Mouse (Mus musculus): ENCODE measurements around the gene Bbs9.

Gene Bbs9

DNA sequence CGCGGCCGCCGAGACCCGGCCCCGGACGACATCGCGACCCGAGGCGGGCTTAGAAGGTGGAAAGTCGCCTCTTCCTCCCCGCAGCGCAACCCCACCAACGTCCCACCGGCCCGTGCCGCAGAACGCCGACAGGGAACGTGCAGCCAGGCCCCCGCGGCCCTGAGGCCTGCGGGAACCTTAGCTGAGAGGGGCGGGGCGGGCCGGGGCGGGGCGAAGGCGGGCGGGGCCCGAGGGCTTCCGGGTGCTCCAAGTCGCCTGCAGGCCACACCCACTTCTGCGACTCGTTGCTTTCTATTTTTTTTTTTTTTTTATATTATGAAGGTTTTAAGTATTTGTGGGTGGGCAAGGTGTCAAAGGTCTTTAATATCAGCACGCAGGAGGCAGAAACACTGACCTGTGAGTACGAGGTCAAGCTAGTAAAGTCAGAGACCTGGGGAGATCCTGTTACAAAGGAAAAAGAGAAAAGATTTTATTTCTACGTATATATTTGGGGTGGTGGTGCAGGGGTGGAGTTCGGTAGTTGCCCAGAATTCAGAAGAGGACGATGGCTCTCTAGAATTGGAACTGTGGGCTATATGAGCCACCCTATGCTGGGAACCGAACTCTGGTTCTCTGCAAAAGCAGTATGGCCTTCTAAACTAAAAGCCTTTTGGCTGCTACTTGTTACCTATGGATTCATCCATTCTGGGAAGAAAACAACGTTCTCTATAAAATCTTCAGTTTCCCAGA is 7.2 kb upstream of the Bbs9 start:
- DNase-seq: peak; percentile 67 to 74

DNA sequence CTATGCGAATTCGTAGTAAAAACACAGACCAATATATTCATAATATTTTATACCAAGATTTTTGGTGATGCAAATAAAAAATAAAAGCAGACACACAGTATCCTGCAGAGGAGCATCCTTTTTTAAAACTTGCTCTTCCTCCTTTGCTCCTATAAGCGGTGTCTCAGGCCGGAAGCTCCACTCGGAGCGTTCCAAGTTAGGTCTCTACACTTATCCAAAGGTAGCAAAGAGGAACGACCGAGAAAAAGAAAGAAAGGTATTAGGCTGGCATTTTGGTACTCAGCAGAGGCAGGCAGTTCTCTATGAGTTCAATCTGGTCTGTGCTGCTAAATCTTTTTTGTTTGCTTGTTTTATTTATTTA is 6.6 kb upstream of the Bbs9 start:
- DNase-seq: no peak

GRCm38 (mm10) chr9:22469643-22470042 is 5.9 kb upstream of the Bbs9 start, which contains the start of gene Rp9:
Rp9 (minus strand) TSS chr9:22469743.
- DNase-seq: no peak

- DNase-seq: peak; percentile 16 to 24
Measured at GRCm38 (mm10) chr9:22476265-22476664, 750 bp downstream of the Bbs9 start.

GRCm38 (mm10) chr9:22478946-22479345 is 3.4 kb downstream of the Bbs9 start:
- no peak for DNase-seq

GRCm38 (mm10) chr9:22483866-22484561 is 8.5 kb downstream of the Bbs9 start:
- no peak for DNase-seq

GRCm38 (mm10) chr9:22484562-22485308 is 9.2 kb downstream of the Bbs9 start:
- DNase-seq: no peak

GRCm38 (mm10) chr9:22486211-22486610 is 10.7 kb downstream of the Bbs9 start:
- DNase-seq: no peak

- DNase-seq: no peak
Measured at GRCm38 (mm10) chr9:22488963-22489362, 13.4 kb downstream of the Bbs9 start.

- DNase-seq: no peak
Measured at GRCm38 (mm10) chr9:22494203-22494807, 18.8 kb downstream of the Bbs9 start.

GRCm38 (mm10) chr9:22495133-22495532 is 19.6 kb downstream of the Bbs9 start:
- no peak for DNase-seq

- DNase-seq: no peak
Measured at GRCm38 (mm10) chr9:22497021-22497767, 21.7 kb downstream of the Bbs9 start.

- DNase-seq: no peak
Measured at GRCm38 (mm10) chr9:22502972-22503371, 27.5 kb downstream of the Bbs9 start.

DNA sequence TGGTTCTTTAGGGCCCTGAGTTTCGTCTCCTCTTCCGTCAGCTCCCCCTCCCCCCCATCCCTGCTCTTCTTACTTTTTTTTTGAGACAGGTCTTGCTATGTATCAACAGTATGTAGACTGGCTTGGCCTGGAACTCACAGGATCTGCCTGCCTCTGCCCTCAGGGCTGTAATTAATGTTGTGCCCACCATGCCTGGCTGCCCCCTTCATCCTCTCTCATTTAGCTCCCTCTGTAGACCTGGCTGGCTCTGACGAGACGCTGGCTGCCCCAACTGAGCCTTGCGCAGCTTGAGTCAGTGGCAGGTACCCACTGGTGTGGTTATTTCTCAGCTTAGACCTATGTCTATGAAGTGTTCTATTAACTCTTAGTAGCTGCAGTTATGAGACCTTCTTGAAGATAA is 28.1 kb downstream of the Bbs9 start:
- DNase-seq: no peak

- DNase-seq: no peak
Measured at GRCm38 (mm10) chr9:22505574-22505973, 30.1 kb downstream of the Bbs9 start.

- DNase-seq: no peak
Measured at GRCm38 (mm10) chr9:22515076-22515475, 39.6 kb downstream of the Bbs9 start.

DNA sequence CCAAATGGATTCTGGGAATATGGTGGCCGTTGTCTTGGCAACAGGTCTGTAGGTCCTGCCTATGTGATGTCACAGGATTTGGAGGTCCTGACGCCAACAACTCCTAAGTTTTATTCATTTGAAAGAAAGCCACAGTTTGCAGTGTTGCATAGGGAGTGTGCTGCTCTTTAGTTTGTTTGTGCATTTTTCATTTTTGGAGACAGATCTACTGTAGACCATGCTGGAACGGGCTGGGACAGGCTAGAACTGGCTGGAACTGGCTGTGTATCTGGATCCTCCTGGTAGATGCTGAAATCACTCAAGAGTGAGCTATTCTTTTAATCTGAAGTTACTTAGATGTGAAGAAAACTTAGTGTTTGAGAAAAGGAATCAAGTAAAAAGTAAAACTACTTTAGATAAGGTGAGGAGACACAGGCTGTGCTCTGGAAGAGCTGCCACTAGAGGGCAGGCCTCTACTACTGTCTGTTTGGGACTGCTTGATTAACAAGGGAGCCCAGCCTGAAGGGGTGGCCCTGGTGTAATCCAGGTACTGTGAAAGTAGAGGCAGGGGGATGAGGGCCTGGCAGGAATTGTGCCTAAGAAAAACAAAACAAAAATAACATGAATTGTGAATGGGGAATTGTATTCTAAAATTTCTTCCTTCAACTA is 43.0 kb downstream of the Bbs9 start:
- DNase-seq: peak; percentile 39 to 41

DNA sequence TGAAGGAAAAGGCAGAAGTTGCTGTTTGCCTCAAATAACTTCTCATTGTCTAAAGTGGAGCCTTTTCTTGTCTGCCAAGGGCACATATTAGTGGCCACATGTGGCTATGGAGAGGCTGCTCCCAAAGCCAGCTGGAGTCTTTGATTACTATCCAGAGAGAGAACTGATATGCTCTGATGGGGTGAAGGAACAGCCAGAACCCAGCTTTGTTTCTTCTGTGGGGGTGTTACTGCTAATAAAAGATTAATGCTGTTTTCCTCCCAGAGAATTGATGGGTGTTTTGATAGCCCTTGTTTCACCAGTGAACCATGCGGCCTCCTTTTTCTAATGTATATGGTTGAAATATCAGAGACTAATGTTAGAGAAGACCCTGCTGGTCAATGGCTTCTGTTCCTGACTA is 47.9 kb downstream of the Bbs9 start:
- DNase-seq: no peak

DNA sequence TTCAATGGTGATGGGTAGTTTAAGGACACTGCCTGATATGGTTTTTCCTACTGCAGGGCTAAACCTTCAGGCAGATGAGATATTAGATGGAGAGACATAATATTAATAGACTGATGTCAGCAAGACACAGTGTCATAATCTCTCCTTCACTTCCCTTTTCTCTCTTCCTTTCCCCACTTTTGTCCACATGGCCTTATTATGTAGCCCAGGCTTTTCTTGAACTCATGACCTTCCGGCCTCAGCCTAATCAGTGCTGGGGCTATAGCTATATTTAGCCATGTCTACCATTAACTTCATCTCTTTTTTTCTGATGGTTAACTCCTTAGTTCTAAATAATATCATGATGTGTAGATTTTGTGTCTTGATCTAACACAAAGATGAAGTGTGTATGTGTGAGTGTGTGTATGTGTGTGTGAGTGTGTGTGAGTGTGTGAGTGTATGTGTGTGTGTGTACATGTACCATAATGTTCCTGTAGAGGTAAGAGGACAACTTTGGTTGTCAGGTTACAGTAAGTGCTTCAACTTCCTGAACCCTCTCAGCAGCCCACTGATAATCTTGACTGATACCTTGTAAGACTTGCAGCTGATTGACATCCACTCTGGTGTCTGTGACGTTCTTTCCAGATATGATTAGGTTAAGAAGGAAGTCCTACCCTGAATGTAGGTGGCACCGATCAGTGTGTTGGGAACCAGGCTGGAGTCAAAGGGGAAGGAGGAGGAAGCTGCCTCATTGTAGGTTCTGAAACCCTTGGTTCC is 55.4 kb downstream of the Bbs9 start:
- DNase-seq: no peak

GRCm38 (mm10) chr9:22532112-22532511 is 56.6 kb downstream of the Bbs9 start:
- no peak for DNase-seq

DNA sequence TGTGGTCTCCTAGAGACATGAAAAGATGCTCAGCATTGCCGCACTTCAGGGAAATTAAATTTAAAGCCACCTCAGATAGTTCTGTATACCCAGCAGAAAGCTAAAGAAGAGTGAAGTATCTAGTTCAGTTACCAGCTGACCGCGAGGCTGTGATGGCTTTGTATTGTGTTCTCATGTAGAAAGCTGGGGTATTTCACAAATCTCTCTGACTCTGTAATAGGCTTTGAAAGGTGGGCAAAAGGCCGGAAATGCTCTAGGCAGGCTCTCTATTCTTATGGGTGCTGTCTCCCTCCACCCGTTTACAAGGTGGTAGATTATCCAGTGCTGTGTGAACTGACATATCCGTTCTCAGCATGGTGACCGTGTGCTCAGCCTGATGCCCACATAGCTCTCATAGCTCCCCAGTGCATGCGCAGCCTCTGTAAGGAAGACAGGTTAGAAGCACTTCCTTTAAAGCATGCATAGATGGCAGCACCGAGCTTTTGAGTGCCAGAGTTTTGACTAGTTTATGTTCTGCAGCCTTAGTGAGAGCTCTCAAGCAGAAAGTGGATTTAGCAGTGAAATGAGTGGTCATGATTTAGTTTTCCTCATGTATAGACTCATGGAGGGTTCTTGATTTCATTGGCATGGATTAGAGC is 57.4 kb downstream of the Bbs9 start:
- peak; percentile 25 to 38 for DNase-seq

Data from cerebellum, adult 18-20 months (tissue).